Mouse (Mus musculus): ENCODE measurements at regions not wholly inside any gene's neighbourhood (a gene's known extent, or its start where the extent isn't known, plus 50 kb on each side); places are given as distances from the start of the nearest gene placed in this dataset.

DNA sequence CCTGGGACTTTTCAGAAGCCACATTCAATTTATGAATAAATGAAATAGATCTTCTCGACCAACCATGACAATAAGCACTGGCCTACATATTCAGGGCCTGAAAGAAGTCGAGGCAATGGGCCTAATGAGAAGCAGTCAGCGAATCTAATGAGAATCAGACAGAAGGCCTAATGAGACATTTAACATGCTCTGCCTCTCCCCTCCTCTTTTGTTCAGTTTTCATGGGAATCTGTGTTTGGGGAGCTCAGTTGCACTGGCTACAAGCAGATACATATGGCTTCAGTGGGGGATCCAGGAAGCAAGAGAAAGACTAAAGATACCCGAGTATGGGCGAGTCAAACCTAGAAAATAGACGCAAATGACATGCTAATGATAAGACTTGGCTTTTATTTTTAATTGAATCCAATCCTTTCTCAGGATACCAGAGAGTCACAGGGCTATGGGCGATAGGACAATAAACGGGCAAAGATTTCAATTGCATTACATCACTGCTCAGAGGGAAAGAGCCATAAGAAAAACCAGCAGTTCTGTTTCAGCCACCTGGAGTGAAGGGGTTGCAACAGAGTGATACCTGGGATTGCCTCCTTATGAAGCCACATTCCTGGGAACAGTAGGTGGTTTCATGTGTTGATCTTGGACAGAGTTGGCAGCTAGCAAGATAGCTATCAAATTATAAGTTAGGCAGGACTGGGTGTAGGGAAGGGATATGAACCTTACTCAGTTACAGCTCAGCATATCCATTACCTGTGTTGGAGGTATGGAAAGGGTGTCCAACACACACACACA is 751.3 kb downstream of the Inhba start:
- no peak for DNase-seq

DNA sequence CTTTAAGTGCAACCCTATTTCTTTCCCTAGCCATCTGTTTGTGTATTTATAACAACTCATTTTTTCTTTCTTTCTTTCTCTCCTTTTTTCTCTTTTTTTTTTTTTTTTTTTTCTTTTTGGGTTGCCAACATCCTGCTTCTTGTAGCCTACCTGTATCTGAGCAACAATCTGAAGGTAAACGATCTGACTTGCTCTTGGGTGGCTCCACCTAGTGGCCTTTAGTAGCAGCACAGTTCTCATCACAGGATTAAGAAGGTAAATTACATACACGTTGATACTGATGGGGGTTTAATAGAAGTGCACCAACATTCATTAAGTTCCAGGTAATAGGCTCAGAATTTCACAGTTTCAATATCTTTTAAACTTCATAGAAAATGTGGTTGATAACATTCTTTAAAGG is 752.1 kb downstream of the Inhba start:
- no peak for DNase-seq

DNA sequence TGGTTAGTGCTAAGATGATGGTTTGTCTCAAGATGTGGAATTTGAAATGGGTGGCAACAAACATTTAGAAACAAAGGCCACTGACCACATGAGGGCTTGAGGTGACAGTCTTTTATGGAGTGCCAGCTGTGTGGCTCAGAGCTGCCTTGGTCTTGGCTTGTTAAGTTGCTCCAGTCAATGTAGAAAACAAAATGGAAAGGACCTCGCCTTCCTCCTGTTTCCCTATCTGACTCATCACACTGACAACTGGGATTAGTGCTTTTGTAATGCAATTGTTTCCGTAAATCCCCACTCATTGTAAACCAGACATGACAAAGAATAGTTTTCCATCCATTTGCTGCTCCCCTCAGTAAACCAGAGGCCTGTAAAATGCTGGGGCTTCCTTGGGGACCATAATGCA is 757.8 kb downstream of the Inhba start:
- DNase-seq = no peak

DNA sequence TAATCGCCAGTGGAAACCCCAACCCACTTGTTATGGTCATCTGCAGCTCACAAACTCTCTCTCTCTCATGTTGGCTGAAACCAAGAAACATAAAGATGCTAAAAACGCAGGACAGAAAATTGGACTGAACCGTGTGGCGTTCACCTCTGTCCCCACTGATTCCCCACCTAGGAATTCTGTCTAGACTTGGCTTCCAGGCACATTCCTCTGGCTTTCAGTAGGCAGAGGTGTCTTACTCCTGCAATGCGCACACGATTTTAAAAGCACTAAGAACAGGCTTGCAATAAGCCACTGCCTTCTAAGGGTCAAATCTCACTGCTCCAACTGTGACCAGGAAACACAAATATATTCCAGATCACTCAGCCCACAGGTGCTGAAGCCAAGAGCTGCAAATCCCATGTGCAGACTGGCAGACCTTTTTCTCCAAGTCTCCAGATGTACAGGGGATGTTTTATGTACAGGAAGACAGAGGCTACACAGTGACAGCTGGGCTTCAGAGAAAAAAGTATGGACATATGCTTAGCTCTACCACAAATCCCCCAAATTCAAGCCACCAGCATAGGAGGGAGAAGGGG is 758.3 kb downstream of the Inhba start:
- no peak for DNase-seq

DNA sequence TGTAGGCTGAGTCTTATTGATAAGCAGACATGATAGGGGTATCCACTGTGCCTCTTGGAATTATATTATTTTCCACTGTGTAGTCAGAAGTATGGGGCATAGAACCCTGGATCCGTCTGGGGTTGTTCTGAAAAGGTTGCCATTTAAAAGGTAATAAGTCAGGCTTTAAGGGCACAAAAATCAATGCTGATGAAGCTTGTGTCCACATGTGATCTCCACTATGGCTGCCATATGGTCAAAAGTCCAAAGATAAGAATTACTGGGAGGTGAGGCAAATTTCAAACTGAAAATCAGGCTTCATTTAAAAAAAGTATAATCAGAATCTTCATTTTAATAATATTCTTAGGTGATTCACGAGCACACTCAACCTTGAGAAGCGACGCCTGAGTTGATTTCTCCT is 760.2 kb downstream of the Inhba start:
- no peak for DNase-seq

DNA sequence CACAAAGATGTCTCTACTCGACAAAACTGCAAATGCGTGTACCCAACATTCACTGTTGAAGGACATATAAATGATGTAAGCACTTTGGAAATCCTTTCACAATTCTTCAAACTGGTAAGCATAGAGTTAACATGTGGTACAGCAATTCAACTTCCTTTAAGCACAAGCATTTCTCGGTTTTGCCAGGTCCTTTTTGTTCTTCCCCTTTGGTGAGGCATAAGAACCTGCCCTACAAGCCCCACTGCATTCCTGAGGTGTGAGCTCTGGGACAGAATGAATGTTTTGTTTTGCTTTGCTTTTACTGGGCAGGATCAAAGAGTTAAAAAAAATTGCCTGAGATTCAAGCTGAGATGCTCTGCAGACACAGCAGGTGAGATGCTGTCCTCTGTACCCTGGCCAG is 793.9 kb downstream of the Inhba start:
- no peak for DNase-seq

All from cerebellum, adult 9-11 months (tissue).